Mouse (Mus musculus) heart, embryonic 14.5 days (tissue): ENCODE measurements at regions not wholly inside any gene's neighbourhood (a gene's known extent, or its start where the extent isn't known, plus 50 kb on each side); places are given as distances from the start of the nearest gene placed in this dataset.
"Not testable (repeated sequence)": the region's sequence is repeated elsewhere in the genome, so short reads cannot be mapped to it uniquely, and the experiment has no call there.

Experiments
- ATAC-seq: fragments of 200-750 bp; cut with Nextera tagmentation; 2 replicates; pipeline ENCODE4 v1.8.0; 2017; ENCODE audit warnings: low read depth, moderate TSS enrichment; ENCODE audit not compliant: insufficient number of reproducible peaks, insufficient read depth, low FRiP score
- H3K27ac ChIP-seq, 2 experiments: fragments of 200-500 bp in 1 of 2; fragments of 300-500 bp in 1 of 2; sonication (generic) in 1 of 2; replicated peaks in 1 of 2; 2 replicates each; pipeline ENCODE4 v1.5.1; 2012 to 2014; ENCODE audit warnings: low read depth in 2 of 2, low read length in 2 of 2, control low read depth in 1 of 2, mild to moderate bottlenecking in 1 of 2, mixed read lengths in 1 of 2; ENCODE audit not compliant: control insufficient read depth in 1 of 2, insufficient read depth in 1 of 2
- H3K27me3 ChIP-seq: fragments of 300-500 bp; sonication (generic); 2 replicates; pipeline ENCODE4 v1.6.1; 2014; ENCODE audit warnings: mild to moderate bottlenecking, low read length, control low read depth; ENCODE audit not compliant: control insufficient read depth, insufficient read depth
- H3K36me3 ChIP-seq: fragments of 300-500 bp; sonication (generic); 2 replicates; pipeline ENCODE4 v1.6.1; 2014; ENCODE audit warnings: mild to moderate bottlenecking, control low read depth, low read length, mixed read lengths; ENCODE audit not compliant: control insufficient read depth, insufficient read depth
- H3K4me1 ChIP-seq, 2 experiments: fragments of 200-500 bp in 1 of 2; fragments of 300-500 bp in 1 of 2; sonication (generic) in 1 of 2; 2 replicates each; pipeline ENCODE4 v1.6.1; 2012 to 2014; ENCODE audit warnings: low read length in 2 of 2, control low read depth in 1 of 2, mixed read lengths in 1 of 2; ENCODE audit not compliant: control insufficient read depth in 2 of 2, insufficient read depth in 2 of 2
- H3K4me2 ChIP-seq: fragments of 300-500 bp; sonication (generic); 2 replicates; pipeline ENCODE4 v1.6.1; 2014; ENCODE audit warnings: mild to moderate bottlenecking, low read length
- H3K4me3 ChIP-seq, 2 experiments: fragments of 200-500 bp in 1 of 2; fragments of 300-500 bp in 1 of 2; sonication (generic) in 1 of 2; 2 replicates each; pipeline ENCODE4 v1.5.1; 2012 to 2014; ENCODE audit warnings: low read length in 2 of 2, mild to moderate bottlenecking in 2 of 2, control low read depth in 1 of 2, low read depth in 1 of 2, moderate library complexity in 1 of 2; ENCODE audit not compliant: control insufficient read depth in 1 of 2, insufficient read depth in 1 of 2
- H3K9ac ChIP-seq: fragments of 300-500 bp; sonication (generic); 2 replicates; pipeline ENCODE4 v1.6.1; 2014; ENCODE audit warnings: mild to moderate bottlenecking, low read length
- H3K9me3 ChIP-seq: fragments of 300-500 bp; sonication (generic); 2 replicates; pipeline ENCODE4 v1.6.1; 2016; ENCODE audit warnings: low read length, control low read depth; ENCODE audit not compliant: control insufficient read depth
- WGBS: fragments of 180-500 bp; shearing (Covaris S2); extraction: QIAGEN DNeasy Blood & Tissue Kit; methylation state at CpG from one replicate; pipeline ENCODE4 v1.1.7; 2014; 5-methylcytosine and 5-hydroxymethylcytosine counted together

DNA sequence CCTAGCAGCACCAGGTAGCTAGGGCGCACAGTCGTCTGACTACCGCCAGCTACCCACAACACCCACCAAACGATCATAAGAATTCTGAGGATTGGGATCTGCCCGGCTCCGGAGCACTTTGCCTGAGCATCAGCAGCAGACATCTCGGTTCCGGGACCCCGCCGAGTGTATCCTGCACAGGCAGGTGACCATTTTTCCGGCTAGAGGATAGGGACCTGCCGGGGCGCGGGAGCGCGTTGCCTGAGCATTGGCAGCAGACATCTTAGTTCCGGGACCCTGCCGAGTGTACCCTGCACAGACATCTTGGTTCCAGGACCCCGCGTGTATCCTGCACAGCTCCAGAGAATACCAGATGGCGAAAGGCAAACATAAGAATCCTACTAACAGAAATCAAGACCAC, 172.8 kb downstream of the Melk start:
- H3K27me3 ChIP-seq, H3K9me3 ChIP-seq, H3K4me1 ChIP-seq, H3K27ac ChIP-seq, H3K36me3 ChIP-seq, H3K4me2 ChIP-seq, H3K9ac ChIP-seq, H3K4me3 ChIP-seq, ATAC-seq: not testable (repeated sequence)
- 78% methylated on average over 21 of the region's 21 CpGs for WGBS
